Mouse (Mus musculus) forebrain, embryonic 14.5 days (tissue): Measurements from ENCODE around the gene Srl. TPM values are rescaled to one million over a fixed set of nuclear protein-coding genes. Genes with fewer than 3 reads are reported as not detected.
A peak's percentile ranks its signal among the peaks of the same experiment; 100 is the strongest.

Source experiments
- ATAC-seq: fragments of 200-750 bp; cut with Nextera tagmentation; 2 replicates; pipeline ENCODE4 v1.8.0; 2017; ENCODE audit warnings: mild to moderate bottlenecking, moderate library complexity
- DNase-seq: peaks from one replicate; pipeline ENCODE4 v3.0.0-alpha.2; 2015; ENCODE audit warnings: low spot score
- H3K27ac ChIP-seq: fragments of 300-500 bp; sonication (generic); 2 replicates; pipeline ENCODE4 v1.5.1; 2014; ENCODE audit warnings: low read depth, mild to moderate bottlenecking, control low read depth, low read length, moderate library complexity
- H3K27me3 ChIP-seq: fragments of 300-500 bp; sonication (generic); replicated peaks from 2 replicates; pipeline ENCODE4 v1.6.1; 2014; ENCODE audit warnings: low read length, control low read depth, mixed read lengths; ENCODE audit not compliant: control insufficient read depth, insufficient read depth
- H3K36me3 ChIP-seq: fragments of 300-500 bp; sonication (generic); 2 replicates; pipeline ENCODE4 v1.6.1; 2014; ENCODE audit warnings: low read length, control low read depth; ENCODE audit not compliant: control insufficient read depth, insufficient read depth
- H3K4me1 ChIP-seq: fragments of 300-500 bp; sonication (generic); 2 replicates; pipeline ENCODE4 v1.6.1; 2014; ENCODE audit warnings: antibody characterized with exemption, low read length, control low read depth; ENCODE audit not compliant: control insufficient read depth, insufficient read depth
- H3K4me2 ChIP-seq: fragments of 300-500 bp; sonication (generic); 2 replicates; pipeline ENCODE4 v1.6.1; 2014; ENCODE audit warnings: mild to moderate bottlenecking, control low read depth, low read length
- H3K4me3 ChIP-seq: fragments of 300-500 bp; sonication (generic); 2 replicates; pipeline ENCODE4 v1.5.1; 2014; ENCODE audit warnings: low read depth, low read length, control low read depth
- H3K9ac ChIP-seq: fragments of 300-500 bp; sonication (generic); 2 replicates; pipeline ENCODE4 v1.6.1; 2014; ENCODE audit warnings: mild to moderate bottlenecking, low read length, control low read depth, moderate library complexity
- H3K9me3 ChIP-seq: fragments of 300-500 bp; sonication (generic); replicated peaks from 2 replicates; pipeline ENCODE4 v1.6.1; 2016; ENCODE audit warnings: low read length, control low read depth, mixed read lengths; ENCODE audit not compliant: control insufficient read depth
- WGBS: fragments of 180-500 bp; shearing (Covaris S2); extraction: QIAGEN DNeasy Blood & Tissue Kit; methylation state at CpG from one replicate; pipeline ENCODE4 v1.1.7; 2014; 5-methylcytosine and 5-hydroxymethylcytosine counted together
- polyA plus RNA-seq: library from polyadenylated mRNA; unstranded; fragments of >200 nt; fragmentation: Nextera tagmentation; extraction: Ambion mirVana; gene quantifications from 2 replicates; pipeline ENCODE4 v1.2.1, GENCODE M21; 2014

Gene Srl
- polyA plus RNA-seq, 1 experiment from 2014 or later: 34.1 TPM

DNA sequence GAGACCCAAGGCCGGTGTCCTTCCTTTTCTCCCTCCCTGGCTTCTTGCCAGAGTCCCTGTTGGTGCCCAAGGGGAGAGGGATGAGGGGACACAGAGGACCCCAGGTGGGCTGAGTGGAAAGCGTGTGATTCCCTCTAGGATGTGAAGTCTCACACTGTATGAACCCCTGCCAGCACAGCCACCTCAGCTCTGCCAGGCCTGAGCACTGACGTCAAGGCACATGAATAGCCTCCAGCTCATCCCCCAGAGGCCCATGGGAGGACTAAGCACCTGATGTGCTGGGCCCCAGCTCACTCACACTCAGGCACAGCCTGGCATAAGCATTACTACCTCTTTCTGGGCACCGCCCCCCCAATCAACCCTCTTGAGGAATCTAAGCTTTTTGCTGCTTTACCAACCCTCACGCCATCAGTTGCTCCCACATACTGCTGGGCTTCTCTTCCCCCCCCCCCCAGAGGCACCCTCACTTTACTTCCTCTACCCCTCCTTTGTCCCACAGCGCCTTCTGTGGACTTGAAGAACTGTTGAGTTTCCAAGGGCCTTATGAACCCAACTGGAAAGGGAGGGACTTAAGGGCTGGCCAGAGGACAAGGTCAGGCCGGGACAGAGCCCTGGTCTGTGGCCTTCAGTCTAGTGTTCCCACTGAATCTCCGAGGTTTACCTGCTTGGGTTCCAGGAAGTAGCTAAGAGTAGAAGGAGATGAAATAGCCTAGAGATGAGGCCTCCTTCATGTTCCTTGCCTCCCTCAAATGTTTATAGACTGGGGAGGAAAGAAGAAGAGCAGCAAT lies 40.8 kb downstream of the Srl start:
- no peaks in the 10 kb centered on the region for H3K9me3 ChIP-seq
- no peak for DNase-seq
- WGBS: 85% methylated on average over 8 of the region's 8 CpGs
- H3K4me3 ChIP-seq: no peak overlapping the region
- H3K27ac ChIP-seq: no peak overlapping the region
- H3K36me3 ChIP-seq: no peaks in the 10 kb centered on the region
- no peak overlapping the region for H3K4me2 ChIP-seq
- H3K27me3 ChIP-seq: no peaks in the 10 kb centered on the region
- no peak for ATAC-seq
- no peaks in the 10 kb centered on the region for H3K4me1 ChIP-seq
- no peak overlapping the region for H3K9ac ChIP-seq

DNA sequence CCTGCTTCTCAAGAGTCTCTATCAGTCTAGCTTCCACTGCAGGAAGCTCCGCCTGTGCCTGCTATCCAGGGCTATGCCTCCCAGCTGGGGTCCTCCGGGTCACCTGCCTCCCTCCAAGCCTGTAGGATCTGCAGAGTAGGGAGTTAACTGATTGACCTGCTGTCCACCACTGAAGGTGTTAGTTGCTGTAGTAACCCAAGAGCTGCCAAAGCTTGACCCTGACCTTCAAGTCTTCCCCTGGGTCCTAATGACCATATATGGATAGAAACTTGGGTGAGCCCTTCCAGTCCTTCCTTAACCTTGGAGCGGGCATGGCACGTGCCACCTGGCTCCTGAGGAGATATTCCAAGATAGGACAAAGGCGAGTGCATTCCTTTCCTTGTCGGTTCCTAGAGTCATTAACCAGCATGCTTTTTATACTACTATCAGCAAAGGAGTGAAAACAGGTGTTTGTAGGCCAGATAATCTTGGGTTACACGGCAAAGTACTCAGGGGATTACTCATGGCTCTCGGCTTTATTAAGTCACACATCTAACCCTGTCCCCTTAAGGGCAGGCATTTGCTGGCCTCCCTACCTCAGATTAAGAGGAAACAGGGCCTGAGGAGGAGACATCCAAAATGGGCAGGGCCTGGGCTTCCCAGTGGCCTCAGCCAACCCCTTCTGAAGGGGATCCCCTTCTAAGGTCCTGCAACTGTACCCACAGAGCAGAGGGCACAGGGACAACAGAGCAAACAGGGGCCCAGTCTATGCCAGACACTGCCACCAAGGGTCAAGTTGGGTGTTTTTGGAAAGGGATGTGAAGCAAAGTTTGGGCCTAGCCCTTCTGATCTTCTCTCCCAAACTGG lies 43.6 kb downstream of the Srl start:
- DNase-seq (no peak), ATAC-seq (no peak)
- no peak overlapping the region for H3K4me3 ChIP-seq
- no peaks in the 10 kb centered on the region for H3K9me3 ChIP-seq
- WGBS: 85% methylated on average over 8 of the region's 8 CpGs
- no peak overlapping the region for H3K4me2 ChIP-seq
- no peaks in the 10 kb centered on the region for H3K36me3 ChIP-seq
- no peaks in the 10 kb centered on the region for H3K27me3 ChIP-seq
- H3K9ac ChIP-seq: no peak overlapping the region
- H3K27ac ChIP-seq: no peak overlapping the region
- no peaks in the 10 kb centered on the region for H3K4me1 ChIP-seq

DNA sequence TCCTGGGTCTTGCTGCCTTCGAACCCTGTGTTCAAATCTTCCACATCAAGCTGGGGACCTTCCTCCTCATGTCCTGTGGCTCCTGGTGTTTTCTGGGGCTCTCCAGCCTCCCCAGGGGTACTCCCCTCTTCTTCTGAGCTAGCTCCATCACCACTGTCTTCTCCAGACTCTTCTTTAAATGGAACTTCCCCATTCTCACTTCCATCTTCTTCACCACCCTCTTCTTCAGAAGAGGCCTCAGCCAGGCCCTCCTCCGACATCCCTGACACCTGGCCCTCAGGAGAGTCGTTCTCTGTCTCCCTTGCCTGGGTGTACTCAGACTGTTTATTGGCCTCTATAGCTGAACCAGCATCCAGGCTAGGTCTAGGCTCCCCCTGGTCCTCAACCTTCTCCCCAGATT lies 45.1 kb downstream of the Srl start:
- Histone ChIP-seq H3K4me1 (no peaks in the 10 kb centered on the region), H3K9ac (no peak overlapping the region), H3K27me3 (no peaks in the 10 kb centered on the region), H3K36me3 (peaks cover 7% of the 10 kb centered on the region; the same call in 1 of the 2 replicates), H3K4me2 (no peak overlapping the region), H3K27ac (no peak overlapping the region), H3K9me3 (no peaks in the 10 kb centered on the region), H3K4me3 (no peak overlapping the region)
- ATAC-seq: no peak
- WGBS: 89% methylated on average over 3 of the region's 3 CpGs
- no peak for DNase-seq

DNA sequence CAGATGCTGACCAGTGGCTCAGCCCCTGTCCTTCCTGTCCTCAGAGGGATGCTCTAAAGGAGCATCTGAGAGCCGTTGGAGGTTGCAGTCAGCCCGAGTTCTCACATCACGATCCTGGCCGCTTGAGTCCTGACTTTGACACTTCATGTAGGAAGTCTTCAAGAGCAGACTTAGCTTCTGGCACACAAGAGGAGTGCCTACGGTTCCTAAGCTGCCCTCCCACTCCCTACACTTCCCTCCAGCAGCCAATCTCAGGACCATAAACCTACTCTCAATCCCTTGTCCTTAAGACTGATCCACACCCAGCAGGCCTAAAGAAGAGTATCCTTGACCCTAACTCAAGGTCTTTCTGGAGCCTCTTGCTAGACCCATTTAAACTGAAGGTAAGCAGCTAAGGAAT lies 45.8 kb downstream of the Srl start:
- H3K9me3 ChIP-seq: no peaks in the 10 kb centered on the region
- H3K4me1 ChIP-seq: no peaks in the 10 kb centered on the region
- WGBS: 86% methylated on average over 5 of the region's 5 CpGs
- H3K36me3 ChIP-seq: peaks cover 7% of the 10 kb centered on the region; the same call in 1 of the 2 replicates
- no peak for ATAC-seq
- H3K4me2 ChIP-seq: no peak overlapping the region
- H3K9ac ChIP-seq: no peak overlapping the region
- H3K27ac ChIP-seq: no peak overlapping the region
- no peaks in the 10 kb centered on the region for H3K27me3 ChIP-seq
- DNase-seq: no peak
- H3K4me3 ChIP-seq: no peak overlapping the region

DNA sequence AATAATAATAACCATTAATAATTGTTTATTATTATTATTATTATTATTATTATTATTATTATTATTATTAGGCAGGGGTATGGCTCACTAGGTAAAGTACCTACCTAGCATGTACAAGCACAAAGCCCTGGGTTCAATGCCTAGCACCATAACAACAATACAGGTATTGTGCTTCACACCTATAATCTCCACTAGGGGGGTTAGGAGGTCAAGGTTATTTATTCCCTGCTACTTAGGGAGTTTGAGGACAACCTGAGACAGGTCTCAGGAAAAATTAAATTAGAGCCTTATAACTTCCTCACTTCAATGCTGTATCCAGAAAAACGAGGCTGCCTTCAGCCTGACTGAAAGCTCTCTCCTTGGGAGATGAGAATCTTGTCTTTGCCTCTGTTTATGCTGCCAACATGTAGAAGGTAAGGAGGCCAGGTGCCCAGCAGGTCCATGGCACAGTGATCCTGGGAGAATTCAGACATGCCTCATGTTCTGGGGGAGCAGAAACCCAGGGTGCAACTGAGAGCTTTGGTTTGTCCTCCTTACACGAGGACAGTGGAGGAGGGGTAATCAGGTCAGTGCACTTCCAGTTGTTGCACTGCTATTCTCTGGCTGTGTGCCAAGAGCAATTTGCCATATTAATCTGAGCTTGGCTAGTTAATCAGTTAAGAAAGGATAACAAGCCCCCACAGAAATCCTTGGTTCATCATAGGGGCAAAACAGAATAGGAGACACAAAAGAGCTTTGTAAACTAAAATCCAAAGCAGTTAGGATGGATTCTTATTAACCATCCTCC lies 48.6 kb downstream of the Srl start:
- DNase-seq (peak; percentile 10), ATAC-seq (no peak)
- no peak overlapping the region for H3K4me2 ChIP-seq
- no peaks in the 10 kb centered on the region for H3K4me1 ChIP-seq
- peaks cover 7% of the 10 kb centered on the region; the same call in 1 of the 2 replicates for H3K36me3 ChIP-seq
- no peak overlapping the region for H3K4me3 ChIP-seq
- no peak overlapping the region for H3K27ac ChIP-seq
- H3K9me3 ChIP-seq: no peaks in the 10 kb centered on the region
- no peaks in the 10 kb centered on the region for H3K27me3 ChIP-seq
- H3K9ac ChIP-seq: no peak overlapping the region
- 30% methylated on average over 2 of the region's 2 CpGs for WGBS

DNA sequence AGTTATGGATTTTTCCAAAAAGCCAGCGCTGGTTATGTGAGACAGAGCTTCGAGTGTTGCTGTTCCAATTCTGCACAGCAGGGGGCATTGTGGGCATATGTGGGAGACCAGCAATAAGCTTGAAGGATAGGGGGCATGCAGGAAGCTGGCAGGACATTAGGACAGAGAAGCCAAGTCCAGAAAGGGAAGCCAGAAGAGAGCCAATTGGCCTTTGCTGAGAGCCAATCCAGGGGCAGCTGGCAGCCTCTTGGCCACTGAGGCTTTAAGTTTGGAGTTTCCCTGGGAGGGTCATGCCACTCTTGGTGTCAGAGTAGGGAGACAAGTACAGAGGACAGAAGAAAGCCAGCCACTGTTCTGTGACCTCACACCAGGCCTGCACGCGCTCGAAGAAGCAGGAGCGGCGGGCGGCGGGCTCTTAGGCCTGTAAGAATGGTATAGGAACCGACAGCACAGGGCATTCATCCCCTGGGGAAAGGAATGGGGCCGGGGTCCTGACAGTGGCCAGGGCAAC lies 52.4 kb downstream of the Srl start:
- Histone ChIP-seq H3K36me3 (peaks cover 12% of the 10 kb centered on the region; the same call in 1 of the 2 replicates), H3K27ac (no peak overlapping the region), H3K27me3 (no peaks in the 10 kb centered on the region), H3K4me3 (no peak overlapping the region), H3K9ac (no peak overlapping the region; the same call in 1 of the 2 replicates), H3K9me3 (no peaks in the 10 kb centered on the region), H3K4me1 (no peaks in the 10 kb centered on the region), H3K4me2 (no peak overlapping the region)
- WGBS: 67% methylated on average over 11 of the region's 11 CpGs
- ATAC-seq: peak; percentile 79
- DNase-seq: peak; percentile 89

DNA sequence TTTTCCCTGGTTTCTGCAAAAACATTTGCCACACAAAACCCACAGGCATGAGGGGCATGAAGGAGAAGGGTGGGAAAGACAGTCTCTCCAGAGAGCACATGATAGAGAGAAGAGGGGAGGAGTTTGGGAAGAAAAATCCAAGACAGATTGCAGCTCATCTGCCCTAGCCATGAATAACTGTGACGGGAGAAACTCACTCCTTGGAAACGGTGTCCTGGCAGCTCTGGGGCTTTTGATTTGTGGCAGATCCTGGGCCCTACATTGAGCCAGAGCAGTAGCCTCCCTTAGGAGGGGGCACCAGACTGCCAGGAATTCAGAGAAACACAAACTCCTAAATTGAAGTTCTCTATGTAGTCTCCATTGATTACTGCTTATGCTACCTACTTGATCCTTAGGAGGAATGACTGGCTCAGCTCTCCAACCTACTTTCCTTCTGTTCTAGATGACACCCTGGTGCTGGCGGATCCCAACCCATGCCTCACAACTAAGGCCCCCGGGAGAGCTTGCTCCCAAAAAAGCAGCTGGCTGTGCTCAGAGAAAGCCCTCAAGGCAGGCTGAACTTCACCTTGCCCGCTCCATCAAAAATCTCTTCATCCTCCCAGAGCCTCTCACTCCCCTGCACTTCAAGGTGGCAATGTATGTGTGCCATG lies 60.9 kb downstream of the Srl start:
- no peaks in the 10 kb centered on the region for H3K27me3 ChIP-seq
- no peaks in the 10 kb centered on the region for H3K4me1 ChIP-seq
- WGBS: 79% methylated on average over 5 of the region's 5 CpGs
- H3K4me3 ChIP-seq: no peak overlapping the region
- H3K27ac ChIP-seq: no peak overlapping the region
- ATAC-seq (no peak), DNase-seq (no peak)
- H3K9me3 ChIP-seq: no peaks in the 10 kb centered on the region
- no peak overlapping the region for H3K9ac ChIP-seq
- no peak overlapping the region for H3K4me2 ChIP-seq
- peaks cover 14% of the 10 kb centered on the region; the same call in 1 of the 2 replicates for H3K36me3 ChIP-seq

DNA sequence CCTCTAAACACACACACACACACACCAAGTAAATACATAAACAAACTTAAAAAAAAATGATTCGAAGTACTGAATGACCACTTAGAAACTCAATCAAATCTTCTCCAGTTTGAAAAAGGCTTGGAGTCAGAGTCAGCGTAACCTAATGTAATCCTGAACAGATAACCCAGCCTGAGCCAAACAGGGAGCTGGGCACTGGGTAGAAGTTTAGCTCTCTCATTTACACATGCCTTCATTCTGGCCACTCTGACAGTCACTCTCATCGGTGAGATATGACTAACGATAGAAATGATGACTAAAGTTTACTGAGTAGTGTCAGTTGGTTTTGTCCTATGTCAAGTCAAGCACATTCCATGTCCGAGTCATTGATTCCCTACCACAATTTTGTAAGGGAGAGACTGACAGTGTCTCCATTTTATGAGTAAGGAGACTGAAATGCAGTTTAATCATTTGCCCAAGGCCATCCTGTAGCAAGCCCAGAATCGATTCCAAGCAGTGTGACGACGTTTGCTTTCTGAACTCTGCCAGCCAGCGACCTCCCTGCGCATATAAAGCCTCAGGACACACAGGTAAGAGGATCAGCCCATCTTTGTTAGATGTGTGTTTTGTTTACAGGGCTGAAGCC lies 63.9 kb downstream of the Srl start:
- no peak for ATAC-seq
- no peak for DNase-seq
- Histone ChIP-seq H3K4me2 (no peak overlapping the region), H3K9ac (no peak overlapping the region), H3K36me3 (peaks cover 9% of the 10 kb centered on the region; the same call in 1 of the 2 replicates), H3K27me3 (no peaks in the 10 kb centered on the region), H3K4me3 (no peak overlapping the region), H3K9me3 (no peaks in the 10 kb centered on the region), H3K4me1 (peaks cover 3% of the 10 kb centered on the region; the same call in 1 of the 2 replicates), H3K27ac (no peak overlapping the region)
- 86% methylated on average over 10 of the region's 10 CpGs for WGBS
